Mouse (Mus musculus) forebrain, embryonic 13.5 days (tissue): ENCODE measurements around the gene Prmt7. TPM values are rescaled to one million over a fixed set of nuclear protein-coding genes. Genes with fewer than 3 reads are reported as not detected.

Experiments
- ATAC-seq: fragments of 200-750 bp; cut with Nextera tagmentation; 2 replicates; pipeline ENCODE4 v1.8.0; 2017
- H3K27ac ChIP-seq: fragments of 300-500 bp; sonication (generic); 2 replicates; pipeline ENCODE4 v1.5.1; 2015; ENCODE audit warnings: inconsistent platforms, mild to moderate bottlenecking, moderate library complexity
- H3K27me3 ChIP-seq: fragments of 300-500 bp; sonication (generic); 2 replicates; pipeline ENCODE4 v1.6.1; 2015; ENCODE audit warnings: mild to moderate bottlenecking, inconsistent platforms
- H3K36me3 ChIP-seq: fragments of 300-500 bp; sonication (generic); 2 replicates; pipeline ENCODE4 v1.6.1; 2015; ENCODE audit warnings: mild to moderate bottlenecking, inconsistent platforms; ENCODE audit not compliant: poor library complexity, severe bottlenecking
- H3K4me1 ChIP-seq: fragments of 300-500 bp; sonication (generic); 2 replicates; pipeline ENCODE4 v1.6.1; 2015; ENCODE audit warnings: inconsistent platforms
- H3K4me2 ChIP-seq: fragments of 300-500 bp; sonication (generic); 2 replicates; pipeline ENCODE4 v1.6.1; 2015; ENCODE audit warnings: inconsistent platforms, mild to moderate bottlenecking, moderate library complexity
- H3K4me3 ChIP-seq: fragments of 300-500 bp; sonication (generic); 2 replicates; pipeline ENCODE4 v1.5.1; 2015; ENCODE audit warnings: mild to moderate bottlenecking, inconsistent platforms
- H3K9ac ChIP-seq: fragments of 300-500 bp; sonication (generic); 2 replicates; pipeline ENCODE4 v1.6.1; 2015; ENCODE audit warnings: mild to moderate bottlenecking, inconsistent platforms
- H3K9me3 ChIP-seq: fragments of 300-500 bp; sonication (generic); replicated peaks from 2 replicates; pipeline ENCODE4 v1.6.1; 2016; ENCODE audit warnings: inconsistent platforms
- WGBS: fragments of 180-500 bp; shearing (Covaris S2); methylation state at CpG from one replicate; pipeline ENCODE4 v1.1.7; 2015; 5-methylcytosine and 5-hydroxymethylcytosine counted together
- polyA plus RNA-seq: library from polyadenylated mRNA; unstranded; fragments of >200 nt; fragmentation: Nextera tagmentation; extraction: Ambion mirVana; gene quantifications from 2 replicates; pipeline ENCODE4 v1.2.1, GENCODE M21; 2015

The Prmt7 gene
- polyA plus RNA-seq, 1 experiment from 2014 or later: 50.4 TPM

- Histone ChIP-seq H3K27ac (no peak overlapping the region), H3K27me3 (no peaks in the 10 kb centered on the region), H3K4me2 (no peak overlapping the region), H3K4me1 (no peaks in the 10 kb centered on the region), H3K36me3 (peaks cover 74% of the 10 kb centered on the region), H3K9me3 (no peaks in the 10 kb centered on the region), H3K4me3 (no peak overlapping the region), H3K9ac (no peak overlapping the region)
- WGBS: 87% methylated on average over 3 of the region's 3 CpGs
- no peak for ATAC-seq
These were observed 22.0 kb downstream of the Prmt7 start for GRCm38 (mm10) chr8:106232751-106233150.

DNA sequence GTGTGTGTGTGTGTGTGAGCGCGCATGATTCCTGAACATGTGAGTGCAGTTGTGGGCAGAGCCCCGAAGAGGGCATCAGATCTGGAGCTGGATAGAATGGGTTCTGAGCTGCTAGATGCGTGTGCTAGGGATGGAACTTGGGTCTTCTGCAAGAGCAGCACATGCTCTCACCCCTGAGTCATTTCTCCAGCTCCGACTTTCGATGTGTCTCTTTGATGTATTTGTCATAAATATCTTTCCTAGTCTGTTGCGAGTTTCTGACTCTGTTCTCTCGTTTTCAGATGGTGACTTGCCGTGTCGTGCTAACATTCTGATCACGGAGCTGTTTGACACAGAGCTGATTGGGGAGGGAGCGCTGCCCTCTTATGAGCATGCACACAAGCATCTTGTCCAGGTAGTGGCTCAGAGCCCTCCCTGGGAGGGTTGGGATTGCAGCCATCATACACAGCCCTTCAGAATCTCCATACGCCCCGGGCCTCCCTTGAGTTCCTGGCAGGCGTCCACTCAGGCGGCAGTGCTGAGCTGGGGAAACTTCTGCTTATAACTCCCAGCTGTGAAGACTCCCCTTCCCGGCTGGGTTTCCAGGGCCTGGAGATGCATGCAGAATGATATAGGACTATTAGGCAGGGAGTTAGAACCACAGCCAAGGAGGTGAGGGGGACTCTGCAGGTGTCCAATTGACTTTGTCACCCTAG lies 24.0 kb downstream of the Prmt7 start:
- ATAC-seq: no peak
- H3K9ac ChIP-seq: no peak overlapping the region
- H3K27me3 ChIP-seq: no peaks in the 10 kb centered on the region
- no peak overlapping the region for H3K27ac ChIP-seq
- H3K4me1 ChIP-seq: no peaks in the 10 kb centered on the region
- peaks cover 71% of the 10 kb centered on the region for H3K36me3 ChIP-seq
- no peaks in the 10 kb centered on the region for H3K9me3 ChIP-seq
- no peak overlapping the region for H3K4me2 ChIP-seq
- no peak overlapping the region for H3K4me3 ChIP-seq
- WGBS: 91% methylated on average over 17 of the region's 17 CpGs

GRCm38 (mm10) chr8:106237106-106237505 lies 26.4 kb downstream of the Prmt7 start:
- 86% methylated on average over 5 of the region's 5 CpGs for WGBS
- Histone ChIP-seq H3K4me2 (no peak overlapping the region), H3K4me3 (no peak overlapping the region), H3K9ac (no peak overlapping the region), H3K36me3 (peaks cover 71% of the 10 kb centered on the region), H3K27me3 (no peaks in the 10 kb centered on the region), H3K27ac (no peak overlapping the region), H3K9me3 (no peaks in the 10 kb centered on the region), H3K4me1 (no peaks in the 10 kb centered on the region)
- no peak for ATAC-seq

DNA sequence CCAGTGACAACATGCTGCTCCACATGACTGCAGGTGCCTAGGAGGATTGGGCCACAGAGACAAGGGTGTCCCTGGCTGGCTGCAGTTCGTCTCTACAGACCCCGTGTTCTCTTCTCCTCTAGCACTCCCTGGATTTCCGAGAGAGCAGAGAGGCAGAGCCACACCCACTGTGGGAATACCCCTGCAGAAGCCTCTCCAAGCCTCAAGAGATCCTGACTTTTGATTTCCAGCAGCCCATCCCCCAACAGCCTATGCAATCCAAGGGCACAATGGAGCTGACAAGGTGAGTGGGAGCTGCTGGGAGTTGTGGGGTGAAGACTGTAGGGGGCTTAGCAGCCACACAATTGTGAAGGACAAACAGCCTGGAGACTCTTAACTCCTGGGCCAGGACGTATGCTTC lies 39.5 kb downstream of the Prmt7 start:
- H3K9me3 ChIP-seq: no peaks in the 10 kb centered on the region
- H3K9ac ChIP-seq: no peak overlapping the region
- no peak overlapping the region for H3K27ac ChIP-seq
- H3K4me1 ChIP-seq: no peaks in the 10 kb centered on the region
- H3K4me3 ChIP-seq: no peak overlapping the region
- 77% methylated on average over 4 of the region's 4 CpGs for WGBS
- H3K27me3 ChIP-seq: no peaks in the 10 kb centered on the region
- no peak overlapping the region for H3K4me2 ChIP-seq
- H3K36me3 ChIP-seq: peaks cover 92% of the 10 kb centered on the region
- ATAC-seq: no peak

DNA sequence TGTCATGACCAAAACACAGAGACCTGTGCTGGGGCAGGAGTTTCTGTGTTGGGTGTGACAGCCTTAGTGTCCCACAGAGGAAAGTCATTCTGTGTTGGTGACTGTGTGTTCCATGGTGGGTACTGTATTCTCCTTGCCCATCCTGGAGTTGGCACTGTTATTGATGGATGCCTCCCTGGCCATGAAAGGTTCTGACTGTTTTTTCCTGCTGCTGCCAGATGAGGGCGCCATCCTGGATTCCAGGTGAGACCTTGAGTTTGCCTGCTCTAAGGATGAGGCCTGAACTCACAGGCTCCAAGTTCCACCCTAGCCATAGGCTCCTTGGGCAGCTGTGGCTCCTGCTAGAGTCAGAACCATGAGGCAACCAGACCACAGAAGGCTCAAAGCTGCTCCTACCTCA lies 47.4 kb downstream of the Prmt7 start:
- no peak overlapping the region for H3K27ac ChIP-seq
- no peak for ATAC-seq
- no peak overlapping the region for H3K4me3 ChIP-seq
- no peak overlapping the region for H3K4me2 ChIP-seq
- H3K9ac ChIP-seq: no peak overlapping the region
- peaks cover 93% of the 10 kb centered on the region for H3K36me3 ChIP-seq
- WGBS: 26% methylated on average over 1 of the region's 1 CpGs
- no peaks in the 10 kb centered on the region for H3K9me3 ChIP-seq
- H3K4me1 ChIP-seq: peaks cover 1% of the 10 kb centered on the region; the same call in 1 of the 2 replicates
- no peaks in the 10 kb centered on the region for H3K27me3 ChIP-seq

- 95% methylated on average over 10 of the region's 10 CpGs for WGBS
- Histone ChIP-seq H3K36me3 (peaks cover 92% of the 10 kb centered on the region), H3K4me1 (peaks cover 13% of the 10 kb centered on the region; the same call in 1 of the 2 replicates), H3K27ac (no peak overlapping the region), H3K9me3 (no peaks in the 10 kb centered on the region), H3K4me2 (no peak overlapping the region), H3K27me3 (no peaks in the 10 kb centered on the region), H3K9ac (no peak overlapping the region), H3K4me3 (no peak overlapping the region)
- ATAC-seq: no peak
These were observed 49.0 kb downstream of the Prmt7 start for GRCm38 (mm10) chr8:106259579-106260255.

DNA sequence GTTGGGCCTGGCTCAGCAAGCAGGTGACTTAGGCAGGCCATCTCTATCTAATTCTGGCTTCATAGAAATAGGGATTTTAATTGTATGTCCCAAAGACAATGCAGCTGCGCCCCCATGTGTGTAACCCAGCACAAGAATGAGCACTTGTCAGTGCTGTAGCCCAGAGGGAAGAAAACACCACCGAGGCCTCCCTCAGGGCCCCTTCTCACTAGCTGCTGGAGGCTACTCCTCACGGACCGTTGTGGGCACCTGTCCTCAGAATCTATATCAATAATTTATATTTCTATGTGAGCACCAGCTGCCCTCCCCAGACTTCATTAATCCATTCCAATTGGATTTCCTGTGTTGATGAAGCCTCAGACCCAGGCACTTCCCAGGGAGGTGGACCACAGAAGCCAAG lies 50.2 kb downstream of the Prmt7 start:
- Histone ChIP-seq H3K9ac (no peak overlapping the region), H3K4me1 (peaks cover 13% of the 10 kb centered on the region; the same call in 1 of the 2 replicates), H3K27ac (no peak overlapping the region), H3K4me2 (no peak overlapping the region), H3K36me3 (peaks cover 92% of the 10 kb centered on the region), H3K9me3 (no peaks in the 10 kb centered on the region), H3K4me3 (no peak overlapping the region), H3K27me3 (no peaks in the 10 kb centered on the region)
- ATAC-seq: no peak
- WGBS: 87% methylated on average over 4 of the region's 4 CpGs

- Histone ChIP-seq H3K9ac (no peak overlapping the region), H3K9me3 (no peaks in the 10 kb centered on the region), H3K4me3 (no peak overlapping the region), H3K27ac (no peak overlapping the region), H3K4me2 (no peak overlapping the region), H3K27me3 (no peaks in the 10 kb centered on the region), H3K4me1 (peaks cover 13% of the 10 kb centered on the region; the same call in 1 of the 2 replicates), H3K36me3 (peaks cover 80% of the 10 kb centered on the region)
- WGBS: 80% methylated on average over 5 of the region's 5 CpGs
- ATAC-seq: no peak
These were observed 51.6 kb downstream of the Prmt7 start for GRCm38 (mm10) chr8:106262343-106262742.

DNA sequence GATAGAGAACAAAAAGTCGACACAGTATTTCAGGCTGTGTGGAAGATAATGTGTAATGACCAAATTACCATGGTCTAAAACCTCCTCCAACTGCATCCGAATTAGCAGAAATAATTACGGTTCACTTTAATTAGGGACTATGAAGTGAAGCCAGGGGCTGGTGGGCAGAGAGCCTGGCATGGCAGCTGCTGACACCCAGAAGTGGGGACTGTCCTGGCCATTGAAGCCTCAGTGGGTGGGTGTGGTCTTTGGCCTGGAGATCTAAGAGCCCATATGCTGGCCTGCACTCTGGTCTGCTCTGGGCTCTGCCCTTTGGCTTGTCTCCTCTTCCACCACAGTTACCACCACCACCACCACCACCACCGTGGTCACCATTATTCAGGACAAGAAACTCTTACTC lies 53.2 kb downstream of the Prmt7 start:
- no peak overlapping the region for H3K9ac ChIP-seq
- no peak overlapping the region for H3K4me3 ChIP-seq
- H3K27ac ChIP-seq: peak overlapping the region; percentile 35; the same call in 1 of the 2 replicates
- no peaks in the 10 kb centered on the region for H3K9me3 ChIP-seq
- H3K4me2 ChIP-seq: no peak overlapping the region
- peaks cover 65% of the 10 kb centered on the region for H3K36me3 ChIP-seq
- ATAC-seq: 0 out of 2 replicates have a peak, but pooled peaks have one; percentile 28
- no peaks in the 10 kb centered on the region for H3K27me3 ChIP-seq
- peaks cover 22% of the 10 kb centered on the region for H3K4me1 ChIP-seq
- 75% methylated on average over 4 of the region's 4 CpGs for WGBS

DNA sequence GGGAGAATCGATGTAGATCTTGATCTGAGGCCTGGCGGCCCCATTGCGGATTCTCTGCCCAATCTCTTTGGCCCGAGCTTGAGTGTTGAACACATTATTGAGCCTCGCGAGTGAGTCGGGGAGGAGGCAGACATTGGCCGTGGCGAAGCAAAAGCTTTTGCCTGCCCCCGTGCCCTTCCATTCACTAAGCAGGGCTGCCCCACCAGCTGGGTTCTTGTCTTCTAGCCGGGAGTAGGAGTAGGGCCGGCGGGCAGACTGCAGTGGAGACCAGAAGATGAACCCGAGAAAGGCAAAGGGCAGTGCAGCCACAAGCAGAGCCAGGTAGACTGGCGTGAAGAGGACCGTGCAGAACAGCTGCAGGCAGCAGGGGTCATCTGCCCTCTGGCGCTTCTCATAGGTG lies 54.7 kb downstream of the Prmt7 start:
- peaks cover 50% of the 10 kb centered on the region for H3K36me3 ChIP-seq
- no peak for ATAC-seq
- H3K9ac ChIP-seq: no peak overlapping the region
- H3K4me1 ChIP-seq: peaks cover 37% of the 10 kb centered on the region
- no peak overlapping the region for H3K27ac ChIP-seq
- H3K4me3 ChIP-seq: no peak overlapping the region
- H3K9me3 ChIP-seq: no peaks in the 10 kb centered on the region
- 88% methylated on average over 17 of the region's 17 CpGs for WGBS
- no peaks in the 10 kb centered on the region for H3K27me3 ChIP-seq
- H3K4me2 ChIP-seq: no peak overlapping the region

GRCm38 (mm10) chr8:106268710-106269346 lies 58.1 kb downstream of the Prmt7 start:
- H3K36me3 ChIP-seq: peaks cover 21% of the 10 kb centered on the region
- WGBS: 25% methylated on average over 5 of the region's 5 CpGs
- H3K9ac ChIP-seq: no peak overlapping the region
- H3K9me3 ChIP-seq: no peaks in the 10 kb centered on the region
- no peak overlapping the region; the same call in 1 of the 2 replicates for H3K4me2 ChIP-seq
- no peaks in the 10 kb centered on the region for H3K27me3 ChIP-seq
- H3K27ac ChIP-seq: peak overlapping the region; percentile 45; the same call in 1 of the 2 replicates
- ATAC-seq: peak; percentile 37; the same call in 1 of the 2 replicates
- H3K4me1 ChIP-seq: peaks cover 51% of the 10 kb centered on the region
- no peak overlapping the region for H3K4me3 ChIP-seq

- Histone ChIP-seq H3K4me2 (peak overlapping the region; percentile 22), H3K4me1 (peaks cover 45% of the 10 kb centered on the region), H3K27ac (peak overlapping the region; percentile 61), H3K4me3 (no peak overlapping the region), H3K9ac (peak overlapping the region; percentile 22; the same call in 1 of the 2 replicates), H3K9me3 (no peaks in the 10 kb centered on the region), H3K27me3 (no peaks in the 10 kb centered on the region), H3K36me3 (peaks cover 2% of the 10 kb centered on the region)
- WGBS: 4% methylated on average over 5 of the region's 5 CpGs
- ATAC-seq: peak; percentile 66
These were observed 60.1 kb downstream of the Prmt7 start for GRCm38 (mm10) chr8:106270804-106271203.
